Mouse (Mus musculus): ENCODE data around the gene Meig1.
A peak's percentile ranks its signal among the peaks of the same experiment; 100 is the strongest.
"Not testable (repeated sequence)": the region's sequence is repeated elsewhere in the genome, so short reads cannot be mapped to it uniquely, and the experiment has no call there.

Meig1 gene

DNA sequence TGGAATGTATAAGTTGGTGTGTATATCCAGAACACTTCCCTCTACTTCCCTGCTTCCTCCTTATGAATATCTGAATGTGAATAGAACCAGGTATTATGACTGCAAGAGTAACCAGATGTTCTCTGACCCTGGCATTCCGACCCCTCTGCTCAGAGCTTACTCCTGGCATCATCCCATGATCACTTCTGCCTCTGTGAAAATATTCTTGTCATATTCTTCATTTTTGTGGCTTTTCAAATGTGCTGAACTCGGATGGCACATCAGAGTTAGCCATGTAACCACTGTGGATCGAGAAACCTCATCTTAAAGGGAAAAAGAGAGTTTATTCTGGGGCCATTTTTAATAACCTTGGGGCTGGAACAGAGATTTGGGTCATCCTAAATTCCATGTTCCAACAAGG lies at the start of gene Meig1:
Gene Meig1, minus strand, starts transcription at position 101 of the 400 bp plus-strand sequence.
- no peak for DNase-seq (ENCODE audit: low spot score in 2 of 2)

DNA sequence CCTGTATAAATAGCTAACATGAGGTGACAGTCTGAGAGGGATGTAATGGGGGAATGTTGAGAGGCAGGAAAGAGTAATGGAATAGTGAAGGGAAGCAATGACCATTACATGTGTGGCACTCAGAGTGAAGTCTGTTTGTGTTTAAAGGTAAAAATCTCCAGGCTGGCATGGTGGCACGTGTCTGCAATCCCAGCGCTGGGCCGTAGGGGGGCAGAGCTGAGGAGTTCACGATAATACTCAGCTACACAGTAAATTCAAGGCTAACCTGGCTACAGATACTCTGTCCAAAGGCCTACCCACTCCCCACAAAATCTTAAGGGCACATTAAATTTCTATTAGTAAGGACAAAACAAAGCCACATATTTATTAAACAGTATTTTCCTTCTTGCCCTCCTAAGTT lies 34.1 kb upstream of the Meig1 start:
- no peak for DNase-seq (ENCODE audit: low spot score in 2 of 2)

DNA sequence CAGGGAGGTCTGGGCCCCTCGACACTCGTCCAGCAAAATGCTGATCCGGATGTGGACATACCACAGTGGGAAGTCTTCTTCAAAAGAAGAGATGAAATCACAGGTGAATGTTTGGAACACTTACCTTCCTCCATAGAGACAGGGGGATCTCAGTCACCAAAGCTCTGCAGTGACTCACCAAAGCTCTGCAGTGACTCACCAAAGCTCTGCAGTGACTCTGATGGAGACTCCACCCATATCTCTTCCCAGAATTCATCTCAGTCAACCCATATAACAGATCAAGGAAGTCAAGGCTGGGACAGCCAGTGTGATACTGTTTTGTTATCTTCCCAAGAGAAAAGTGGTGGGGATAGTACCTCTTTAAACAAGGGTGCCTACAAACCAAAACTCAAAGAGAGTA lies 30.6 kb upstream of the Meig1 start:
- DNase-seq (ENCODE audit: low spot score in 2 of 2), result no peak

DNA sequence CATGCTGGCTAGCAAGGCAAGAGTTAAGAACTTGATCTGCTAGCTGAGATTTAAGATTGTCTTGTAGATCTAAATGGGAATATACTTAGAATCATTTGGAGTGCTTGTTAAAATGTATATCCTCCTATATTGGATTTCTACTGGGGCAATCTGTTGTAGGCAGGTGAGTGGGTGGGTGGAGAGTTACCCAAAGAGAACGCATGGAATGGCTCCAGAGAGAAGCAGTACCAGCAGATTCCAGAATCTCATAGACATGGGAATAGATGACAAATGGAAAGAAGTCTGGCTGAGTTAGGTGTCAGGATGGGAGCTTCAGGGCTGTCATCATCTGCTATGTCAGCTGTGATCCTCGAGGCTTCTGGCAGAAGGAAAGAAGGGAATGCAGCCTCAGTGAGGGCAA lies 27.0 kb upstream of the Meig1 start:
- peak; percentile 51 to 75 for DNase-seq (ENCODE audit: low spot score in 2 of 2)

DNA sequence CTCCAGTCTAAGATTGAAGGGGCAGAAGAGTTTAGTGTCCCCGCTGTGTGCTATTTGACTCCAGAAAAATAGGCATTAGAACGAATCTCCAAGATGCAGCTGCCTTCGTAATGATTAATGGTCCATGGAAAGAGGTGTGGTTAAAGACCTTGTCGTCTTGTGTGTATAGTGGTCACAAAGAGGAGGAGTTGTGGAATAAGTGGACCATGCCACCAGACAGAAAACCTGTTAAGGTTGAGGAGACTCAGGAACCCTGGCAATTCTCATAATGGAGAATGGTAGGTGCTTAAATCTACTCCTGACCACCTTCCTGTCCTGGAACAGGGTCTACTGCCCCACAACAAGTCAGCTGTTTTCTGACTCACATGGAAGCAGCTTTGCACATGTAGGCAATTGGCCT lies 23.5 kb upstream of the Meig1 start:
- no peak for DNase-seq (ENCODE audit: low spot score in 2 of 2)

DNA sequence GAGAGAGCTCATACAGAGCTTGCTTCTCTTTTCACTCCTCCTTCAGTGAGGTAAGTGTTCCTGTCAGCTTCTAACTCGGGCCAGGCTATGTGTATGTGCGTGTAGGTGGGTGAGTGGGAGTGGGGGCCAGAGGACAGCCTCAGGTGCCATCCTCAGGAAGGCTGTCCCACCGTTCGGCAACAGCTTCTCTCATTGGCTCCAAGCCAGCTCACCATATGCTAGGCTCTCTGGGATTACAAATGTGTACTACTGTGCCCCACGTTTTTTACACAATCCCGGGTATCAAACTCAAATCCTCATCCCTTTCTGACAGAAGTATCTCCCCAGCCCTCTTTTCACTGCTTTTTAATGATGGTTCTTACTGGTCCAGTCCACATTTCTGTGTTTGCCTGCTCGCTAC lies 21.8 kb upstream of the Meig1 start:
- DNase-seq (ENCODE audit: low spot score in 2 of 2), result no peak

DNA sequence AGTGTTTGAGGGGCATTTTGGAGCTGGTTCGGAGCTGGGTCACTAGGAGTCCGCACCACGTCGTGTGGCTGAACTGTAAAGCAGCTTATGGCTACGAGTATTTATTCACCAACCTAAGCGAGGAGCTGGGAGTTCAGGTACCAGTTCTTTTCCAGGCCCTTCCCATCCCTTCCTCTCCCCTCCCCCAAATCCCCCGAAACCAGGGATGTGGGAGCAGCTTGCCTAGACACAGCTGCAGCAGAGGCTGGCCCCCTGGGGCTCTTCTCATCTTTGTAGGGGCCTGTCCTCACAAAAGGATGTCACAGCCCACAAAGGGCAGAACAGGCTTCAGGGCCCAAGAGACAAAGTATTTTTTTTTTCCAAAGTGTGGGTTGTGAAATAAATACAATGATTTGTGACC lies 15.5 kb upstream of the Meig1 start:
- DNase-seq (ENCODE audit: low spot score in 2 of 2), result no peak

DNA sequence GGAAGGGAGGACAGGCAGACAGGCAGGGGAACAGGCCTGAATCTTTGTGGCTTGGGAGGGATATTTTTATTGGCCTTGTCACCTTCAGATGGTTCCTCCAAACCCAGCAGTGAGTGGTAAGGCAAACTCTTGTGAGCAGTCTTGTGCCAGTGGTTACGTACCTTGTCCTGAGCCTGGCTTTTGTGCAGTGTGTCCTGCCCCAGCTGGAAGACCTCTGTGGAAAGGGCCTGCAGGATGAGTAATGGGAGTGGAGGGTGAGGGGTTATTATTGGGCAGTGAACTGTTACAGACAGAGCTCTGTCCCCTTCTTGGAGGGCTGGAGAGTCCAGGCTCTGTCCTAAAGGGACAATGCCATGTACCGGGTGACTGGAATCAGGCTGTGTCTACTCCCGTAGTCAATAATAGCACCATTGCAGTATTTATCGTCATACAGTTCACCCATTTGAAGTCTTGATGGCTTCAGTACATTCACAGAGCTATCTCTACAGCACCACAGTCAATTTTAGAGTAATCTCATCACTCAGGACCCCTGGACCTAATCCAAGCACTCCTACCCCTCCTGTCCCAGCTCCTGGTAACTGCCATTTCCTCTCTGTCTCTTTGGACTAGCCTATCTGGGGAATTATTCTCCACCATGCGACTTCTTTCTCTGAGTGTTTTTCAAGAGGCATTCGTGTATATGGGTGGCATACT lies 13.1 kb upstream of the Meig1 start:
- DNase-seq (ENCODE audit: low spot score in 2 of 2), result no peak

DNA sequence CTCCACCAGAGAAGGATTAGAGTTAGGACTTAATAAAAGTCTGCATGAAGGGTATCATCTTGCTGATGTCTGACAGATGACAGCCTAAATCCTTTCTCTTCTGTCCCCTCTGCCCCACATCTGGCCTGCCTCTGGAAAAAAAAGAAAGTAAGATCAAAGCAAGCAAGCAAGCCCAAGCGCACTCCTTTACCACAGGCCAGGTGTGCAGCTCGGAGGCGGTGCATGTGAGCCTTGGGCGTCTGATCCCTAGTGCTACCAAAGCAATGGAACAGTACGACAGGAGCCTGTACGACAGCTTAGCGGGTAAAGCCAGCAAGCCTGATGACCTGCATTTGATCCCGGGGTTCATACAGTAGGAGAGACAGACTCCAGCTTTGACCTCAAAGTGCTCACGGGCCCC lies 8.5 kb upstream of the Meig1 start:
- no peak for DNase-seq (ENCODE audit: low spot score in 2 of 2)

DNA sequence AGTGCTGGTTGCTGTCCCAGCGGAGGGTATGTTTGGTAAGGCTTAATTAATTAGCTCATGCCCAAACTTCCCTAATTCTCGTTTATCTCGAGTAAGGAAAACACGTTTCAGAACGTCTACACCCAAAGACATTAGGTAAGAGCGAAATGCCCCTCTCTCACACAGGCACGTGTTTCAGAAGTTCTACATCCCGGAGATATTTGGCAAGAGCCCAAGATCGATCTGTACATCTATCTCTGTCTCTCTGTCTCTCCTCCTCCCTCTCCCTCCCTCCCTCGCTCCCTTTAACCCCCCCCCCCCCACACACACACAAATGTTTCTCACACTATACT lies 2.1 kb upstream of the Meig1 start:
- DNase-seq (ENCODE audit: low spot score in 2 of 2), result no peak

DNA sequence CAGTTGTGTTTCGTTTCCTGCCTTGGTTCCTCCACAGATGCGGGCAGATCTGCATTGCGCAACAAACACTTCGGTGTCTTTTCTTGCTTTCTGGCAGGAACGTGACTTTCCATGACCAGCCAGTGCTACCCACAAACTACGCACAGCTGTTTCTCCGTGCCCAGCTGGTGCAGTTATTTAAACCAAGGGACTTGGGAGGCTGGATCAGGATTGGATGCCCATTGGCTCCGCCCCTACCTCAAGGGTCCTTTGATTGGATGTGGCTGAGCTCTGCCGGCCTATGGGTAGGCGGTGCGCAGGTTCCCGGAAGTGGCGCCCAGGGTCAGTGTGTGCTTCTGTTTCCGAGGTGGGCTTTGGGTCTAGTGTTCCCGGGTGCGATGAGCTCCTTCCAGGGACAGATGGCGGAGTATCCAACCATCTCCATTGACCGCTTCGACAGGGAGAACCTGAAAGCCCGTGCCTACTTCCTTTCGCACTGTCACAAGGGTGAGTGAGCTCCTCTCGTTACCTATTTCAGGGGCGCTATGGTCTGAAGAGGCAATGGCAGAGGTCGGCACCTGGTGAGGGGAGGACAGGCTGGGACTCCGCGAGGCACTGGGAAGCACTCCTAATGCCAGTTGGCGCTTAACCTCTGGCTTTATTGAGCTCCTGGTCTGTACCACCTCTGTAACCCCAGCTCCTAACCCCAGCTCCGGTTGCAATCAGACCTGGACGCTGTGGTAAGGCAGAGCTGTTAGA lies 1.6 kb upstream of the Meig1 start, which contains the start of gene Dclre1c:
Gene Dclre1c, plus strand, starts transcription at position 291 of the 738 bp plus-strand sequence.
- peak; percentile 87 to 93 for DNase-seq (ENCODE audit: low spot score in 2 of 2)

DNA sequence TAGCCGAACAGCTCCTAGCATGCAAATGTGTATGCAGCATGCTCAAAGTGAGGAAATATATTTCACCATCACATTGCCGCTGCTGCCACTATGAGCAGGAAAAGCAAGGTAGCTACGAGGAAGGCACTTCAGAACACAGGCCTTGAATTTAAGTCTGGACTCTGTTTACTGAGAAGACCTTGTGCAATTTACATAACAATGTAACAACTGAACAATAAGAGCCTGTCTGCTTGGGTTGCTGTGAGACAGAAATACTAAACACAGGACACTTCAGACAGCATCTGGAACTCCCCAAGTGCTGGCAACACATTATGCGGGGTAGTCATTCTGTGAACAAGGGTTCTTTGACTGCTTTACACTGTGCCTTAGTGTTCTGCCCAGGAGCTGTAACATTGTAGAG lies 2.3 kb downstream of the Meig1 start:
- DNase-seq (ENCODE audit: low spot score in 2 of 2), result no peak

DNA sequence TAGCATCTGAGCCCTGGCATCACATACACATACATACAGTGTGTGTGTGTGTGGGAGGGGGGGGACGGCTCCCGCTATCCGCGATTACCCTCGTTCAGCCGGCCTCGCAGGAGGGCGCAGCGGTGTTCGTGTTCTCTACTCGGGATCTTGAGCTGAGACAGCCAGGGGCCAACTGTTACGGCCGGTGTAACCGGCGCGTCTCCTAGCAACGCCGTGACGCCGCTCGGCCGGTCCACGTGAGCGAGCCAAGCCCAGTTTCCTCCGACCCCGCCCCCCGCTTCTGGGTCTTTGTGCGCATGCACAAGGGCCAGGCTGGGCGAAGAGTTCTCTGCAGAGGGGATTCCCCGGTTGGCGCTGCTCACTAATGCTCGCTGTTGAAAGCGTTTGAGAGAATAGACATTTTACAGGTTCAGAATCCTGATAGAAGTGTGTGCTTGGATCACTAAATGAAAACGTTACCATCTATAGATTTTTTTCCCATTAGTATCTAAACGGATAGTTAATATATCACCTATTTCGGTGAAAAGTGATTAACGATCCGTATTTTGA lies 3.5 kb downstream of the Meig1 start:
- DNase-seq (ENCODE audit: low spot score in 2 of 2), result peak; percentile 95 to 96

DNA sequence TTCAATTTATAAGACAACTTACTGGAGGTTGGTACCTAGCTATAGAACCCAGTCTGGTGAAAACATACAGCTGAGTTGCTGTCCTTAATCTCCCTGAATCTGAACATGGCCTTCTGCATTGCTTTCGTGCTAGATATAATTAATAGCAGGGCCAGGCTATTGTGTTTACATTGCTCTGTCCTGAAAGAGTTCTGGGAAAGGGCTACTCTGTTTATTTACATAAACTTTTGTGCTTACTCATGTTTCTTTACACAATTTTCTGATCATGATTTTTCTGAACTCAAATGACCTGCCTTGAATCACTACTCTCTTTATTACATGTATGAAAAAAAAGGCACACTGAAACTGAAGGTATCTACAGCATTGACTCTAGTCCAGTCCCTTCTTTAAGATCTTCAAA lies 6.8 kb downstream of the Meig1 start:
- DNase-seq (ENCODE audit: low spot score in 2 of 2), result no peak

DNA sequence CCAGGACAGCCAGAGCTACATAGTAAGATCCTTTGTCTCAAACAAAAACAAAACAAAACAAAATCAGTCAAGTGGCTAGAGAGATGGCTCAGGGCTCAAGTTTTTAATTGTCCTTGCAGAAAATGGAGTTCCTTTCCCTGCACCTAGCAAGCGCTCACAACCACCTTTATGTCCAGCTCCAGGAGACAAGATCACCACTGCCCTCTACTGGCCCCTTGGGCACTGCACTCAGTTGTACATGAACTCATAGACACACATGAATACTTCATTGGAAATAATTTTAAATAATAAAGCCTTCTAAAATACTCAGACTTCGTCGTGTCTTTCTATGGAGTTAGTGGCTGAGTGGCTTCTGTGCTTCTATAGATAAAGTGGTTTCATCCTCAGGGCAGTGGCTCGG lies 8.2 kb downstream of the Meig1 start:
- DNase-seq (ENCODE audit: low spot score in 2 of 2), result peak; percentile 43 to 58

DNA sequence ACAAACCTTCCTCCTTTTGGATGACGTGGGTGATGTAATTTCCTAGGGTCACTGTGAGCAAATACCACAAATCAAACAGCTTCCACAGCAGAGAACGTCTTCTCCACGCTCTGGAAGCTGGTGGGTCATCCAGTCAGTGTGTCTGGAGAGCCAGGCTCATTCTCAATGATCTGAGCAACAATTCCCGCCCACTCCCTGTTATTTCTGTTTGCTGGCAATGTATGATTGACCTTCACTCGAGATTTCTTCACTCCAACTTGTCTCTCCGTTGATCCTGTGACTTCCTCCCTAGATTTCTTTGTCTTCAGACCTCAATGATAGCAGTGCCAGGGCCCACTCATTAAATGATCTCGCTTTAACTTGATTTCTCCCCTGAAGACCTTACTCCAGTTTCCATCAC lies 14.7 kb downstream of the Meig1 start:
- no peak for DNase-seq (ENCODE audit: low spot score in 2 of 2)

DNA sequence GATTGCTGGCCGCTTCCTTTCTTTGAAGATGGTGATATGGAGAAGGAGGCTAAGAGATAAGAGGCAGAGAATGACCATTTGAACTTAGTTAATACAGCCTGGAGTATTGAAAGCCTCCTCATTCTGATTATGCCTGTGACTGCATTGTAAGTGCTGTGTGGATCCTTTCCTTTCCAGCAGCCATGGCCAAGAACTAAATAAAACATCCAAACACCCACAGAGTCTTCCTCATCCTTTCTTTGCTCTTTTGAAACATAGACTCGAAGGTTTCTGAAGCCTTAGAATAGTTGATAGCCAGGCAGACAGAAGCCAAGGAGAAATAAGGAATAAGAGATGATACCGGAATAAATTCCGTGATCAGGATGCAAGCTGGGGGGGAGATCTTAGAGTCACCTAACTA lies 16.5 kb downstream of the Meig1 start:
- no peak for DNase-seq (ENCODE audit: low spot score in 2 of 2)

DNA sequence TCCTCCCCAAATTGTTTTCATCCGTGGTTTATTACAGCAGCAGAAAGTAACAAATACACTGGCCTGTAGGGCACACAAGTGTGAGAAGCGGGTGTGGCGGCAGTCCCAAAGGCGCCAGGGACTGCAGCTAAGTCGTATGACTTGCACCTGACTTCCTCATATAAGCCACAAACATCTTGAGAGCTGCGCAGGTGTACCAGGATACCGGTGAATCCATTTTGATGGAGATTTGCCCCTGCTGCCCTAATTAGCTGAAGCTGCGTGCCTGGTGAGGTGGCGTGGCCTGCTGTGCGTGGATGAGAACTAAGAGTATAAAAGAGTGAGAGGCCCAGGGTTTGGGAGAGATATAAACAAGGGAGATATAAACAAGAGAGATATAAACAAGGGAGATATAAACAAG lies 25.3 kb downstream of the Meig1 start, which contains the start of gene Olah:
Gene Olah, minus strand, starts transcription at position 101 of the 400 bp plus-strand sequence.
- not testable (repeated sequence) for DNase-seq (ENCODE audit: low spot score in 2 of 2)

DNA sequence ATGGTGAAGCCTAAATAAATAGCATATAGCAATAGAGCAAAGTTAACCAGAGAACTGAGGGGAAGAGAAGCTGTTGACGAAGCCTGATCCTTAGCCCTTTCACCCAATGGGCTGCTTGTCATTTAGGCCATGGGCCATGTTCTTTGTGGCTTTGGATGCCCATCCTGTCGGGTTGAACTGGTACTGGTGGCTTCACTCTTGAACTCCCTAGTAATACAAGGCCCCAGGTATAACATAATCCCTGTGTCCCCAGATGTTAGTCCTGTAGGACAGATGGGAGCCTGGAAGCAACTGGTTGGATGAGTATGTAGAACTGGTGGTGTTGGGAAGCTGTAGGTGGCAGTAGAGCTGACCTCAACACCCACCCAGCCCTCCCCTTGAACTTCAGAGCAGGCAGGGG lies 30.5 kb downstream of the Meig1 start:
- DNase-seq (ENCODE audit: low spot score in 2 of 2), result no peak

DNA sequence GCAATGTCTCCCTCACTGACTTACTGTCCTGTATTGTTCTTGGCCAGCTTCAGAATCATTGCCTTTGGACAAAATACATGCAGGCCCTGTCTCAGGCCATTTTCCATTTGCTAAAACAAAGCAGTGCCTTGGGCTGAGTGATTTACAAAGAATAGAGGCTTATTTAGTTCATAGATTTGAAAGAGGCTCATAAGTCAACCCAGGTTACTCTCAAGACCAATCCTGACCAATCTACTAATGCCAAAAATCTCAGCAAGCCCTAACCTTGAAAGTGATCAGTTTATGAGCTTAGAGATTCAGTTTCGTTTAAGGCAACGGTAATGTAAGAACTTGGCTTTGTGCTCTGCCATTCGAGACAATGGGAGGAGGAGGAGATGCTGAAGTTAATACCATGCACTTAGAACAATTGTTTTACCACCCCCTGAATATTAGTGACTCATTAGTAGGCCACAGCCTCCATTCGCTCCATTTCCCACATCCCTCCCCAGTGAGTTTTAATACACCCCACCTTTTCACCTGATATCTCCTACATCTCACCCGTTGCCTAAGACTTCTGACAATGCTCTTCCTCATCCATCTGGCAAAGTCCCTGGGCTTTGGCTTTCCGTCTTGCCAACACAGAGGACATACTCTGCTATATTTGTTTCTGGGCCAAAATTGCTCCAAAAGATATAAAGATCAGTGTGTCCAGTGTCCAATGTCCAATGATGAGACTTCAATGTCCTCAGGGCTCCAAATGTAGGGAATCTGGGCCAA lies 35.2 kb downstream of the Meig1 start:
- DNase-seq (ENCODE audit: low spot score in 2 of 2), result no peak

DNA sequence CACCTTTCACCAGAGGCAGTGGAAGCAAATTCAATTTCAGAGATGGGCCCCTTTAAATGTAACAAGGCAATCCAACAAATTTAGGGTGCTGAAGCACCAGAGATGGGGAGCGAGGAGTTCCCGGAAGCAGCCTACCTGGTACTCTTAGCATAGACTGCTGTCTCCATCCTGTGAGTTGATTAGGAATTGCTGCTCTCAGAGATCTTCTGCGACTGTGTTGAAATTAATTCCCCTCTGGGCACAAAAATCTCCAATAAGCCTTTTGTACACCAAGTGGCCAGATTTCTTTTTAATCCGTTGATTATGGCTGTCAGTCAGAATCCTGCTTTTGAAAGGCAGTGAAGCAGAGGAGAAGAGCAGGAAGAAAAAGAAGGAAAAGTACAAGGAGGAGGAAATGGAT lies 57.3 kb downstream of the Meig1 start:
- DNase-seq (ENCODE audit: low spot score in 2 of 2), result no peak

DNA sequence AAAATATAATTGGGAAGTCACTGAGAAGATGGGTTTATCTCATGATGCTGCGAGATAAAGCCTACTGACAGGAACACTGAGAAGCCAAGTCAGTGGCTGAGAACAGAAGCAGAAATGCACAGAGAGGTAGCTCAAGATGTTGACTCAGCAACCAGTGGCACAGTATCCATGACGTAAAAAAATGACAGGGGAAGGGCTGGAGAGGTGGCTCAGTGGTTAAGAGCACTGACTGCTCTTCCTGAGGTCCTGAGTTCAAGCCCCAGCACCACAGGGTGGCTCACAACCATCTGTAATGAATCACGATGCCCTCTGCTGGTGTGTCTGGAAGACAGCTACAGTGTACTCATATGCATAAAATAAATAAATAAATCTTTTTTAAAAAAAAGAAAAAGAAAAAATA lies 61.4 kb downstream of the Meig1 start:
- DNase-seq (ENCODE audit: low spot score in 2 of 2), result no peak

All from frontal cortex, postnatal 36 days (tissue).